Comparison of ENCODE assay signal across 27 mouse cellular contexts in genomic region chr11:85791212-85791611, GRCm38 (mm10). TPM values are rescaled to one million over a fixed set of nuclear protein-coding genes. Genes with fewer than 3 reads are reported as not detected.
A peak's percentile ranks its signal among the peaks of the same experiment; 100 is the strongest.
DNase-seq lines count a peak whose midpoint lies in the region; ATAC-seq and TF ChIP-seq lines count a peak whose summit lies in the region.
"Had no signal": no experiment of that assay in that cellular context is flagged by ENCODE, and none has a peak within 500 bp of the region (broad histone marks: within the 10 kb centered on the region; RNA-seq: fewer than 3 reads in every experiment).

No protein-coding gene starts in this region.

- 94% methylated on average over 1 of the region's 1 CpGs for WGBS in liver, embryonic 14.5 days (ENCODE audit: insufficient replicate concordance)
- 82% methylated on average over 1 of the region's 1 CpGs for WGBS in liver, embryonic 11.5 days
- 72% methylated on average over 1 of the region's 1 CpGs for WGBS in stomach, postnatal 0 days

- H3K4me3 ChIP-seq in liver, embryonic 14.5 days (ENCODE audit: insufficient read depth in 1 of 2, low read depth in 2 of 2, low read length in 2 of 2) = no peak overlapping the region
- no peak overlapping the region for H3K4me3 ChIP-seq in liver, embryonic 11.5 days (ENCODE audit: low read depth, low read length)
- no peak overlapping the region for H3K4me3 ChIP-seq in stomach, postnatal 0 days (ENCODE audit: low read depth, low read length)
- H3K4me3 ChIP-seq: forebrain, embryonic 13.5 days; heart, embryonic 13.5 days; hindbrain, embryonic 13.5 days; megakaryocyte, embryonic 14.5 days; myocyte had no signal

- no peak for TF ChIP-seq EP300 in liver, embryonic 14.5 days (IDR thresholded peaks at IDR 0.05; ENCODE audit: low read depth)
- TF ChIP-seq EP300 in stomach, postnatal 0 days (optimal IDR thresholded peaks at IDR 0.05) = peak; percentile 46

- peak overlapping the region; percentile 76 for H3K4me2 ChIP-seq in liver, embryonic 14.5 days (ENCODE audit: low read depth)
- H3K4me2 ChIP-seq in liver, embryonic 11.5 days = no peak overlapping the region
- H3K4me2 ChIP-seq in stomach, postnatal 0 days (replicated peaks; ENCODE audit: low read depth) = no peak overlapping the region
- H3K4me2 ChIP-seq: forebrain, embryonic 13.5 days; heart, embryonic 13.5 days; hindbrain, embryonic 13.5 days had no signal

- H3K27ac ChIP-seq in liver, embryonic 14.5 days = peak overlapping the region; percentile 96
- H3K27ac ChIP-seq in liver, embryonic 11.5 days (ENCODE audit: low read depth, low read length) = no peak overlapping the region
- H3K27ac ChIP-seq in stomach, postnatal 0 days (replicated peaks) = peak overlapping the region; percentile 88
- H3K27ac ChIP-seq: forebrain, embryonic 13.5 days; heart, embryonic 13.5 days; hindbrain, embryonic 13.5 days had no signal

- H3K9ac ChIP-seq in liver, embryonic 14.5 days (replicated peaks) = peak overlapping the region; percentile 54
- H3K9ac ChIP-seq in liver, embryonic 11.5 days (ENCODE audit: low read depth, low read length) = no peak overlapping the region
- no peak overlapping the region for H3K9ac ChIP-seq in stomach, postnatal 0 days (ENCODE audit: low read length)
- H3K9ac ChIP-seq: forebrain, embryonic 13.5 days; heart, embryonic 13.5 days; hindbrain, embryonic 13.5 days had no signal

- H3K4me1 ChIP-seq in liver, embryonic 14.5 days (replicated peaks; ENCODE audit: control insufficient read depth in 2 of 2, insufficient read depth in 2 of 2, low read length in 1 of 2) = peaks cover 36 to 48% of the 10 kb centered on the region in 2 experiments
- peaks cover 23% of the 10 kb centered on the region for H3K4me1 ChIP-seq in liver, embryonic 11.5 days (replicated peaks; ENCODE audit: control insufficient read depth, insufficient read depth, low read length)
- H3K4me1 ChIP-seq in stomach, postnatal 0 days (replicated peaks; ENCODE audit: control insufficient read depth, insufficient read depth) = 0 out of 2 replicates have a peak, but pooled peaks cover 2% of the 10 kb centered on the region

- no peak for ATAC-seq in liver, embryonic 14.5 days (ENCODE audit: insufficient read depth)
- no peak for ATAC-seq in liver, embryonic 11.5 days (replicated peaks; ENCODE audit: low FRiP score)
- ATAC-seq in stomach, postnatal 0 days (ENCODE audit: low FRiP score, low TSS enrichment) = peak; percentile 61
- ATAC-seq: forebrain, embryonic 13.5 days had no signal

- H3K36me3 ChIP-seq in liver, embryonic 14.5 days (replicated peaks; ENCODE audit: control insufficient read depth, insufficient read depth, low read depth) = no peaks in the 10 kb centered on the region; the same call in 1 of the 2 replicates
- no peaks in the 10 kb centered on the region for H3K36me3 ChIP-seq in liver, embryonic 11.5 days (ENCODE audit: control insufficient read depth, insufficient read depth, low read length)
- H3K36me3 ChIP-seq in stomach, postnatal 0 days (ENCODE audit: control insufficient read depth, insufficient read depth, low read length) = no peaks in the 10 kb centered on the region
- H3K36me3 ChIP-seq: heart, embryonic 13.5 days; hindbrain, embryonic 13.5 days had no signal

- H3K27me3 ChIP-seq in liver, embryonic 14.5 days (ENCODE audit: control insufficient read depth, insufficient read depth, low read length) = no peaks in the 10 kb centered on the region
- no peaks in the 10 kb centered on the region for H3K27me3 ChIP-seq in liver, embryonic 11.5 days (replicated peaks; ENCODE audit: control insufficient read depth, insufficient read depth, low read length)
- H3K27me3 ChIP-seq in stomach, postnatal 0 days (ENCODE audit: control insufficient read depth, insufficient read depth, low read length) = no peaks in the 10 kb centered on the region
- H3K27me3 ChIP-seq: forebrain, embryonic 13.5 days had no signal

- TF ChIP-seq CTCF in liver, embryonic 14.5 days (IDR thresholded peaks at IDR 0.05; ENCODE audit: low read depth) = no peak
- TF ChIP-seq CTCF in stomach, postnatal 0 days (IDR thresholded peaks at IDR 0.05; ENCODE audit: low read depth) = no peak

- no peak for DNase-seq in liver, embryonic 14.5 days (ENCODE audit: low read depth in 3 of 3, low spot score in 3 of 3)
- no peak for DNase-seq in liver, embryonic 11.5 days (ENCODE audit: low spot score)
- DNase-seq in urinary bladder, postnatal 36 days (ENCODE audit: low spot score in 2 of 2) = peak; percentile 62 to 75
- no peak for DNase-seq in urinary bladder, postnatal 25 days (ENCODE audit: low spot score)
- DNase-seq in kidney, postnatal 25 days = peak; percentile 13 to 49
- DNase-seq in stomach, postnatal 0 days (ENCODE audit: low spot score) = peak; percentile 68
- no peak for DNase-seq in layer of hippocampus, postnatal 10 days (ENCODE audit: low spot score in 2 of 2)
- no peak for DNase-seq in adrenal gland, postnatal 25 days
- DNase-seq: adrenal gland, adult 2 months; cerebellum, adult 9-10 months; gastrocnemius, postnatal 14 days; heart, adult 18-20 months; midbrain, embryonic 14.5 days had no signal

- H3K9me3 ChIP-seq in liver, embryonic 14.5 days (ENCODE audit: control insufficient read depth, low read length) = no peaks in the 10 kb centered on the region
- H3K9me3 ChIP-seq in liver, embryonic 11.5 days (ENCODE audit: control insufficient read depth, low read length) = no peaks in the 10 kb centered on the region
- H3K9me3 ChIP-seq in stomach, postnatal 0 days (ENCODE audit: control insufficient read depth, low read length) = no peaks in the 10 kb centered on the region
- H3K9me3 ChIP-seq: forebrain, embryonic 13.5 days; heart, embryonic 13.5 days; hindbrain, embryonic 13.5 days; megakaryocyte, embryonic 14.5 days had no signal

RNA-seq across cellular contexts. Expression of gene Tbx2, which starts 41.1 kb away (rescaled TPM):
- polyA plus RNA-seq in liver, embryonic 14.5 days (2012; rRNA removed) = 0.97 and 1.3 TPM in 2 replicates
- polyA plus RNA-seq in liver, embryonic 14.5 days (2014; fragmentation: Nextera tagmentation; extraction: Ambion mirVana) = 0.15 and 0.29 TPM in 2 replicates
- polyA plus RNA-seq in liver, embryonic 11.5 days (2014; fragmentation: Nextera tagmentation; extraction: Ambion mirVana) = 2.7 and 3.2 TPM in 2 replicates
- polyA plus RNA-seq in stomach, postnatal 0 days (2015; fragmentation: Nextera tagmentation; extraction: Ambion mirVana) = 5.2 and 6.9 TPM in 2 replicates
- total RNA-seq in layer of hippocampus, postnatal 10 days (2021) = 1 to 10 TPM; 3.0 to 3.9 TPM
- 25.6 and 27.5 TPM in 2 replicates for total RNA-seq in adrenal gland, postnatal 25 days (2021)

RNA-seq across cellular contexts. Expression of gene Gm11444, which starts 58.9 kb away (rescaled TPM):
- polyA plus RNA-seq in liver, embryonic 14.5 days (2012; rRNA removed) = not detected in 2 replicates
- not detected in 2 replicates for polyA plus RNA-seq in liver, embryonic 14.5 days (2014; fragmentation: Nextera tagmentation; extraction: Ambion mirVana)
- not detected in 2 replicates for polyA plus RNA-seq in liver, embryonic 11.5 days (2014; fragmentation: Nextera tagmentation; extraction: Ambion mirVana)
- 0.18 TPM in 1 of 2 replicates, not detected in the other for polyA plus RNA-seq in stomach, postnatal 0 days (2015; fragmentation: Nextera tagmentation; extraction: Ambion mirVana)
- total RNA-seq in layer of hippocampus, postnatal 10 days (2021) = not detected
- not detected in 2 replicates for total RNA-seq in adrenal gland, postnatal 25 days (2021)
- total RNA-seq: adrenal gland, adult 2 months; gastrocnemius, postnatal 14 days; heart, adult 18-20 months; heart, postnatal 25 days; left cerebral cortex, postnatal 25 days; liver, adult 2 months had no signal
- polyA plus RNA-seq: adrenal gland, adult 2 months; C2C12; cortical plate, adult 2 months; embryonic facial prominence, embryonic 11.5 days; forebrain, embryonic 13.5 days; heart, embryonic 13.5 days; hindbrain, embryonic 13.5 days; intestine, embryonic 14.5 days; liver, adult 2 months; midbrain, embryonic 14.5 days; myocyte; neural tube, embryonic 14.5 days; thymus, postnatal 0 days had no signal

Comparison
In these comparisons a context has a peak if more than half of its experiments do, and no peak if none do; other contexts are left out.
1. DNase-seq: peak in urinary bladder, postnatal 36 days (2 of 2), kidney, postnatal 25 days (2 of 2) and stomach, postnatal 0 days (single experiment); none in liver, embryonic 14.5 days (0 of 3), liver, embryonic 11.5 days (single experiment), urinary bladder, postnatal 25 days (single experiment), layer of hippocampus, postnatal 10 days (0 of 2) and adrenal gland, postnatal 25 days (single experiment).